Mouse (Mus musculus) liver, embryonic 14.5 days (tissue): ENCODE results near the gene Nectin2.

Experiments used
- CTCF ChIP-seq: IDR thresholded peaks from 2 replicates; pipeline ENCODE4 v1.5.1; 2016; ENCODE audit warnings: antibody characterized with exemption, low read depth, control low read depth
- EP300 ChIP-seq: IDR thresholded peaks from 2 replicates; pipeline ENCODE4 v1.6.1; 2016; ENCODE audit warnings: antibody characterized with exemption, low read depth

GRCm38 (mm10) chr7:19752652-19753051 is 2.4 kb upstream of the Nectin2 start:
- no peak for TF ChIP-seq EP300
- TF ChIP-seq CTCF = peak; percentile 50
